Mouse (Mus musculus): ENCODE measurements around the gene Golga5.

GRCm38 (mm10) chr12:102521777-102522319 is 52.9 kb downstream of the Golga5 start:
- TF ChIP-seq CTCF (IDR thresholded peaks at IDR 0.05; ENCODE audit: low read depth) (no peak), EP300 (IDR thresholded peaks at IDR 0.05; ENCODE audit: low read depth) (no peak)

Data from heart, postnatal 0 days (tissue).